Mouse (Mus musculus): ENCODE results near the gene Mlxipl.

The Mlxipl gene

DNA sequence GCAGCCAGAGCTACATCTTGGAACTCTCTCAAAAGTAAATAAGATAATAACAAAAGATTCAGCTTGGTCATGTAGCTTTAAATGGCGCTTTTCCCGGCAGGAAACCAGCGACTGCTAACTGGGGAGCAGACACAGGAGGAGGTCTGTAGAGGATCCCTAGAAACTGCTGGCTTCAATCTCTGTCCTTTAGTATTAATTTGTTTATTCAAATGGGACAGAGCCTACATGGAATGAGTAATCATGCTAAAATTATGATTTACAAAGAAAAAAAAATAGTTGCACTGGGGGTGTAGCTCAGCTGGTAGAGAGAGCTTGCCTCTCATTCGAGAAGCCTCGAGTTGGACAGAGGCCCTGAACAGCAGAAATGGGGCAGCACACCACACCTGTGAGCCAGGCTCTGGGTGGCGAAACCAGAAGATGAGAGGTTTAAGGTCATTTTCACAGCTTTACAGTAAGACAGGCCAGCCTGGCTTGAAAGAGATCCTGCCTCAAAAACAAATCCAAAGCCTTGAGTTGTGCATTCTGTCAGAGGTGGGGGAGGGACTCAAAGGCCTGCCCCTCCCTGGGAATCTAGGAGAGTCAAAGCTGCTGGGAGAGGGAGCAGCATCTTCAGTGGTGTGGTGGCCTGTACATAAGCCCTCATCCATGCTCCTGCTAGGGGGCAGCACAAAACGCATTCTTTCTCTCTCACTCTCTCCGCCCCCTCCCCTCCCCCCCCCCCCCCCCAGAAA lies 93.6 kb downstream of the Mlxipl start:
- no peak for DNase-seq (ENCODE audit: low read depth, low spot score)

DNA sequence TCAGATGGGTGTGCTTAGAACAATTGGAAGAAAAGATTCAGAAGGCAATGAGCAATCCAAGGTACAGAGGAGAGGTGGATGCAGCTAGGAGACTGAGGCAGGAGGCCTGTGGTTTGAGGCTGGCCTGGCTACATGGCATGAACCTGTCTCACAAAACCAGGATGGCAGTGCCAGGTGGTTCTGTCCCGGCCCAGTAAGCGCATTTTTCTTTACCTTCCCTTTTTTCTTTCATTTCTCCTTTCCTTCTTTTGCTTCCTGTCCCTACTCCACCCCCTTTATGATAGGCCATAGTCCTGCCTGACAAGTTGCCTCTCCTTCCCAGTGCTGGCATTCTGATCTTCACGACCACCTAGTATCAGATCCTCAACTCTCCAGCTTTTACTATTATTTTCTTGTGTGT lies 95.3 kb downstream of the Mlxipl start:
- DNase-seq (ENCODE audit: low read depth, low spot score): no peak

DNA sequence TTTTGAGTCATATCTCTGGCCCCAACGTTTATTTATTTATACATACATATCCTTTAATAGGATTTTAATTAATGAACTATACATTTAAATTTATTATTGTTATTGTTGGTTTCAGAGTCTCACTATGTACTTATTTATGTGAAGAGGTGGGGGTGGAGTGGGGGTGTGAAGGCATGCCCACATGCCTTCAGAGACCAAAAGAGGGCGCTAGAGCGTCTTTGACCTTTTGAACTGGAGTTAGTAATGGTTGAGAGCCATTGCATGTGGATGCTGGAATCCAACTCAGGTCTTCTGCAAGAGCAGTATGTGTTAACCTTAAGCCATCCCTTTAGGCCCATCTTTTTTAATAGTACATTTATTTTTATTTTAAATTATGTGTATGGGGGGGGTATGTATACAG lies 95.9 kb downstream of the Mlxipl start:
- DNase-seq (ENCODE audit: low read depth, low spot score): peak; percentile 72

DNA sequence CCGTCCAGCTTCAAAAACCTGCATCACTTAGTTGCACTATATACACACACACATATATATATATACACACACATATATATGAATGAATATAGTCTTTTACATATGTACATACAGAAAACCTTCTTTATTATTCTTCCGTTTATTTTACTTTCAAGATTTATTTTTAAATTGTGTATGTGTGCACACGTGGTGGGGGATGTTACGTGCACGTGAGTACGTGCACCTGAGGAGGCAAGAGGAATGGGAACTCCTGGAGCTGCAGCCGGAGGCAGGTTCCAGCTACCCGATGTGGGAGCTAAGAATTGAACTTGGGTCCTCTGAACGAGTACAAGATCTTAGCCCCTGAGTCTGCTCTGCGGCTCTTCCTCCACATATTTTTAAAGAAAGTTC lies 96.5 kb downstream of the Mlxipl start:
- no peak for DNase-seq (ENCODE audit: low read depth, low spot score)

DNA sequence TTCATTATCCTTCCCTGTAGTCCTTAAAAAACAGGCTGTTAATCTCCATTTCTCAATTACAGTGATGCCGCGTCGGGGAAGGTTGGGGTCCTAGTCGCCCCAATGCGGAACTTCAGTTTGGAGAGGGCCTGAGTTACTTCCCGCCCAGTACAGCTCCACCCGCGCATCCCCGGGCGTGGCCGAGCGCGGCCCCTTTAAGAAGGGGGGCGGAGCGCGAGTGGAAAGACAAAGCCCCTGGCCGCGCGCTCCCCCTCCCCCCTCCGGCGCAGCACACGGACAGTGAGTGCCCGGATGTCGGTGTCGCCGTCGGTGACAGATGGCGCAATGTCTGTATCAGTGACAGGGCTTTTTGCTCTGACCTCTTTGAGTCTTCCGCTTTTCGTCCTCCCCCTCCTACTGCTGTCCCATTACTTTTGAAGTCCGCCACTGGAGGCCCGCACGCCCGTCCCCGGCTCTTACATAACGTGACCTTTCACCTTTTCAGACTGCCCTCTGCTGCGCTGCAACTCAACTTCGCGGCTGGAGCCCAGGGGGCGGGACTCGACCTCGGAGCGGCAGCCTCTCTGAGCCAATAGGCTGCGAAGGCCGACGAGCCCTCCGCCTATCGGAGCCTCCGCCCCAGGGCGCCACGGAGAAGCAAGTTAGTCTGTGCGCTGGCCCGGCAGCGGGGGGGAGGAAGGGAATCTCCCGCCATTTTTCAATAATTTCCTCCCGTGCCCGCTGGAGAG lies 97.1 kb downstream of the Mlxipl start, which contains the start of gene Baz1b:
TSS of gene Baz1b (plus strand) at position 644 of the 728 bp plus-strand sequence.
- peak; percentile 97 for DNase-seq (ENCODE audit: low read depth, low spot score)

DNA sequence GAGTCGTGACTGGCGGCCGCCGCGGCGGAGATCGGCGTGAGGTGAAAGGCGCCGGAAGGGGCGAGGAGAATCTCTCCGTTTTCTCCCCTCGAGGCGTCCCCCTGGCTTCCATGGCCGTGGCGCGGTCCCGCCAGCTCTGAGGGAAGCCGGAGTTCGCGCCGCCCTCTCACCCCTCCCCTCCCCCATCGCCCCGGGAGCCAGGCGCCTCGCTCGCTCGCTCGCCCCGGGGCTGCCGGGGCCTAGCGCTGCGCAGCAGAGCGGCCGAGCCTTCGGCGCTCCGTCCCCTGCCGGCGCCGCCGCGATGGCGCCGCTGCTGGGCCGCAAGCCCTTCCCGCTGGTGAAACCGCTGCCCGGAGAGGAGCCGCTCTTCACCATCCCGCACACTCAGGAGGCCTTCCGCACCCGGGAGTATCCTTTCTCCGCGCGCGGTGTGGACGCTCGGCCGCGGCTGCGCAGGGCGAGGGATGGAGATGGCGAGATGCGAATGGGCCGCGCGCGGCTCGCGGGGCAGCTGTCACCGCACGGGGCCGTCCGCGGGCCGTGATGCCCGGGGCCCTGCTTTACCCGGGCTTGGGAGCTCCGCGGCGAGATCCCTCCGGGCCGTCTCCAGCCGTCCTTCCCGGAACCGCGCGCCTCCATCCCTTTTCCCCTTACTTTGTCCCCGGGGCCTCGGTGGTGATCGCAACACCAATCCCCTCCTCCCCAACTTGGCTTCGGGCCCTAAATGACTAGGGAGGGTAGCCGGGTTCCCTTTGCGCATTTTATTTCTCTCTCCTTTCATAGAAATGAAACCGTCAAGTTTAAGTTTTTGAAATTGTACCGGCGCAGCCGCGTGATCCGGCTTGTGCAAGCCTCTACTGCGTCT lies 97.9 kb downstream of the Mlxipl start:
- DNase-seq (ENCODE audit: low read depth, low spot score): peak; percentile 52
